Mouse (Mus musculus): ENCODE data around the gene Cox5a.

DNA sequence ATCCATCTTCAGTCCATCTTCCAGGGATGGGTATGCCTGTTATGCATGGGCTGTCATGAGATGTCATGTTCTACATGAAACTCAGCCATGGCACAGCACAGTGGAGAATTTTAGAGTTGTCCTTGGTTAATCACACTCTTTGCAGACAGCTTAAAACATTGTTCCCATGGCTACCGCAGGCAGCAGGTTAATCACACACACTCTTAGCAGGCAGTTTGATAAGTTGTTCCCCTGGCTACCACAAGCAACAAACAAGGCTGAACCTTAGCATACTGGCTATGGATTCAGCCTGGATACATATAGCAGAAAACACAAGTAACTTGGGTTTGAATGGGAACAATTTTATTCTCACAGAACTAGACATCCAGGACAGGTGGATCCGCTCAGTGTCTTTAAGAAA is 27.5 kb upstream of the Cox5a start:
- TF ChIP-seq CTCF (IDR thresholded peaks at IDR 0.05) (no peak), EP300 (IDR thresholded peaks at IDR 0.05; ENCODE audit: insufficient read depth, low read depth, low read length) (no peak), POLR2A (IDR thresholded peaks at IDR 0.05; ENCODE audit: insufficient read depth, low read depth, low read length) (no peak)

All from heart, adult 2 months (tissue).